Mouse (Mus musculus) liver, embryonic 15.5 days (tissue): ENCODE measurements around the gene Dnmbp. TPM values are rescaled to one million over a fixed set of nuclear protein-coding genes. Genes with fewer than 3 reads are reported as not detected.
A peak's percentile ranks its signal among the peaks of the same experiment; 100 is the strongest.

Source experiments
- ATAC-seq: fragments of 200-750 bp; cut with Nextera tagmentation; 2 replicates; pipeline ENCODE4 v1.8.0; 2017; ENCODE audit warnings: moderate number of reproducible peaks, mild to moderate bottlenecking, moderate library complexity; ENCODE audit not compliant: insufficient read depth
- H3K27ac ChIP-seq: fragments of 300-500 bp; sonication (generic); replicated peaks from 2 replicates; pipeline ENCODE4 v1.5.1; 2015; ENCODE audit warnings: mild to moderate bottlenecking, inconsistent platforms
- H3K27me3 ChIP-seq: fragments of 300-500 bp; sonication (generic); 2 replicates; pipeline ENCODE4 v1.6.1; 2015; ENCODE audit warnings: mild to moderate bottlenecking, inconsistent platforms
- H3K36me3 ChIP-seq: fragments of 300-500 bp; sonication (generic); replicated peaks from 2 replicates; pipeline ENCODE4 v1.6.1; 2015; ENCODE audit warnings: moderate library complexity, mild to moderate bottlenecking, inconsistent platforms
- H3K4me1 ChIP-seq: fragments of 300-500 bp; sonication (generic); replicated peaks from 2 replicates; pipeline ENCODE4 v1.6.1; 2015; ENCODE audit warnings: inconsistent platforms
- H3K4me2 ChIP-seq: fragments of 300-500 bp; sonication (generic); 2 replicates; pipeline ENCODE4 v1.6.1; 2015; ENCODE audit warnings: moderate library complexity, mild to moderate bottlenecking, inconsistent platforms
- H3K4me3 ChIP-seq: fragments of 300-500 bp; sonication (generic); replicated peaks from 2 replicates; pipeline ENCODE4 v1.5.1; 2015; ENCODE audit warnings: mild to moderate bottlenecking, inconsistent platforms
- H3K9ac ChIP-seq: fragments of 300-500 bp; sonication (generic); 2 replicates; pipeline ENCODE4 v1.6.1; 2015; ENCODE audit warnings: moderate library complexity, mild to moderate bottlenecking, inconsistent platforms
- H3K9me3 ChIP-seq: fragments of 300-500 bp; sonication (generic); replicated peaks from 2 replicates; pipeline ENCODE4 v1.6.1; 2016; ENCODE audit warnings: inconsistent platforms
- WGBS: fragments of 180-500 bp; shearing (Covaris S2); methylation state at CpG from one replicate; pipeline ENCODE4 v1.1.7; 2015; ENCODE audit warnings: mixed read lengths; ENCODE audit not compliant: insufficient replicate concordance; 5-methylcytosine and 5-hydroxymethylcytosine counted together
- polyA plus RNA-seq: library from polyadenylated mRNA; unstranded; fragments of >200 nt; fragmentation: Nextera tagmentation; extraction: Ambion mirVana; gene quantifications from 2 replicates; pipeline ENCODE4 v1.2.1, GENCODE M21; 2015

Gene Dnmbp
- polyA plus RNA-seq, 1 experiment from 2014 or later: 2.5 TPM

- no peak for ATAC-seq
- 71% methylated on average over 8 of the region's 8 CpGs for WGBS
- H3K4me2 ChIP-seq: no peak overlapping the region
- H3K4me3 ChIP-seq: no peak overlapping the region
- no peaks in the 10 kb centered on the region for H3K9me3 ChIP-seq
- H3K36me3 ChIP-seq: no peaks in the 10 kb centered on the region
- no peak overlapping the region for H3K27ac ChIP-seq
- peaks cover 15% of the 10 kb centered on the region for H3K4me1 ChIP-seq
- H3K9ac ChIP-seq: no peak overlapping the region
- H3K27me3 ChIP-seq: peaks cover 16% of the 10 kb centered on the region
These were observed 4.6 kb upstream of the Dnmbp start for GRCm38 (mm10) chr19:43944566-43944965.

GRCm38 (mm10) chr19:43943076-43943475 lies 3.1 kb upstream of the Dnmbp start:
- Histone ChIP-seq H3K36me3 (no peaks in the 10 kb centered on the region), H3K9me3 (no peaks in the 10 kb centered on the region), H3K4me2 (no peak overlapping the region), H3K4me3 (no peak overlapping the region), H3K4me1 (peaks cover 22% of the 10 kb centered on the region), H3K27me3 (peaks cover 20% of the 10 kb centered on the region), H3K27ac (no peak overlapping the region), H3K9ac (no peak overlapping the region)
- 70% methylated on average over 16 of the region's 16 CpGs for WGBS
- ATAC-seq: no peak

GRCm38 (mm10) chr19:43939171-43939768 lies 721 bp downstream of the Dnmbp start:
- Histone ChIP-seq H3K4me3 (peak overlapping the region; percentile 67), H3K9ac (peak overlapping the region; percentile 56; the same call in 1 of the 2 replicates), H3K27ac (no peak overlapping the region), H3K4me1 (peaks cover 31% of the 10 kb centered on the region), H3K27me3 (peaks cover 20% of the 10 kb centered on the region), H3K4me2 (peak overlapping the region; percentile 77), H3K9me3 (no peaks in the 10 kb centered on the region), H3K36me3 (no peaks in the 10 kb centered on the region)
- no peak for ATAC-seq
- WGBS: 20% methylated on average over 16 of the region's 16 CpGs

GRCm38 (mm10) chr19:43938355-43938754 lies 1.6 kb downstream of the Dnmbp start:
- H3K36me3 ChIP-seq: no peaks in the 10 kb centered on the region
- H3K9ac ChIP-seq: no peak overlapping the region
- H3K4me2 ChIP-seq: no peak overlapping the region
- no peak overlapping the region for H3K27ac ChIP-seq
- 29% methylated on average over 11 of the region's 11 CpGs for WGBS
- H3K4me3 ChIP-seq: no peak overlapping the region
- H3K27me3 ChIP-seq: peaks cover 20% of the 10 kb centered on the region
- H3K9me3 ChIP-seq: no peaks in the 10 kb centered on the region
- peaks cover 31% of the 10 kb centered on the region for H3K4me1 ChIP-seq
- ATAC-seq: no peak

- Histone ChIP-seq H3K4me3 (no peak overlapping the region), H3K9me3 (no peaks in the 10 kb centered on the region), H3K36me3 (no peaks in the 10 kb centered on the region), H3K27ac (no peak overlapping the region), H3K27me3 (no peaks in the 10 kb centered on the region), H3K9ac (no peak overlapping the region), H3K4me2 (no peak overlapping the region), H3K4me1 (peaks cover 9% of the 10 kb centered on the region)
- WGBS: 64% methylated on average over 6 of the region's 6 CpGs
- ATAC-seq: no peak
These were observed 9.1 kb downstream of the Dnmbp start for GRCm38 (mm10) chr19:43930926-43931325.

- WGBS: 29% methylated on average over 7 of the region's 7 CpGs
- H3K27ac ChIP-seq: no peak overlapping the region
- H3K4me3 ChIP-seq: no peak overlapping the region
- no peaks in the 10 kb centered on the region for H3K27me3 ChIP-seq
- H3K4me2 ChIP-seq: no peak overlapping the region
- H3K9me3 ChIP-seq: no peaks in the 10 kb centered on the region
- H3K9ac ChIP-seq: no peak overlapping the region
- H3K36me3 ChIP-seq: no peaks in the 10 kb centered on the region
- H3K4me1 ChIP-seq: peaks cover 9% of the 10 kb centered on the region
- ATAC-seq: no peak
These were observed 9.6 kb downstream of the Dnmbp start for GRCm38 (mm10) chr19:43930366-43930765.

GRCm38 (mm10) chr19:43929869-43930268 lies 10.1 kb downstream of the Dnmbp start:
- no peaks in the 10 kb centered on the region for H3K9me3 ChIP-seq
- WGBS: 57% methylated on average over 11 of the region's 11 CpGs
- no peak overlapping the region for H3K4me2 ChIP-seq
- no peak for ATAC-seq
- no peaks in the 10 kb centered on the region for H3K36me3 ChIP-seq
- peaks cover 9% of the 10 kb centered on the region for H3K4me1 ChIP-seq
- H3K9ac ChIP-seq: no peak overlapping the region
- H3K4me3 ChIP-seq: no peak overlapping the region
- H3K27ac ChIP-seq: no peak overlapping the region
- no peaks in the 10 kb centered on the region for H3K27me3 ChIP-seq

- 62% methylated on average over 5 of the region's 5 CpGs for WGBS
- Histone ChIP-seq H3K36me3 (peaks cover 5% of the 10 kb centered on the region; the same call in 1 of the 2 replicates), H3K9ac (no peak overlapping the region), H3K27ac (no peak overlapping the region), H3K4me3 (no peak overlapping the region), H3K4me2 (no peak overlapping the region), H3K4me1 (peaks cover 9% of the 10 kb centered on the region), H3K27me3 (no peaks in the 10 kb centered on the region), H3K9me3 (no peaks in the 10 kb centered on the region)
- no peak for ATAC-seq
These were observed 12.0 kb downstream of the Dnmbp start for GRCm38 (mm10) chr19:43927967-43928366.

- no peak overlapping the region for H3K4me2 ChIP-seq
- 67% methylated on average over 10 of the region's 10 CpGs for WGBS
- no peak overlapping the region for H3K4me3 ChIP-seq
- H3K9me3 ChIP-seq: no peaks in the 10 kb centered on the region
- H3K27me3 ChIP-seq: no peaks in the 10 kb centered on the region
- no peak overlapping the region for H3K27ac ChIP-seq
- no peak for ATAC-seq
- peaks cover 9% of the 10 kb centered on the region for H3K4me1 ChIP-seq
- peaks cover 5% of the 10 kb centered on the region; the same call in 1 of the 2 replicates for H3K36me3 ChIP-seq
- H3K9ac ChIP-seq: no peak overlapping the region
These were observed 12.9 kb downstream of the Dnmbp start for GRCm38 (mm10) chr19:43927057-43927456.

- peaks cover 5% of the 10 kb centered on the region; the same call in 1 of the 2 replicates for H3K36me3 ChIP-seq
- H3K27ac ChIP-seq: no peak overlapping the region
- ATAC-seq: no peak
- no peaks in the 10 kb centered on the region for H3K27me3 ChIP-seq
- H3K4me3 ChIP-seq: no peak overlapping the region
- H3K4me1 ChIP-seq: peaks cover 9% of the 10 kb centered on the region
- H3K4me2 ChIP-seq: no peak overlapping the region
- 49% methylated on average over 10 of the region's 10 CpGs for WGBS
- no peaks in the 10 kb centered on the region for H3K9me3 ChIP-seq
- H3K9ac ChIP-seq: no peak overlapping the region
These were observed 13.6 kb downstream of the Dnmbp start for GRCm38 (mm10) chr19:43926141-43926987.

GRCm38 (mm10) chr19:43924361-43924760 lies 15.6 kb downstream of the Dnmbp start:
- ATAC-seq: no peak
- 50% methylated on average over 8 of the region's 8 CpGs for WGBS
- Histone ChIP-seq H3K4me2 (no peak overlapping the region), H3K4me3 (no peak overlapping the region), H3K4me1 (peaks cover 13% of the 10 kb centered on the region), H3K36me3 (peaks cover 5% of the 10 kb centered on the region; the same call in 1 of the 2 replicates), H3K9me3 (no peaks in the 10 kb centered on the region), H3K27ac (no peak overlapping the region), H3K9ac (no peak overlapping the region), H3K27me3 (no peaks in the 10 kb centered on the region)
